Mouse (Mus musculus) cerebellum, adult 2 months (tissue): ENCODE measurements around the gene Gtpbp10. TPM values are rescaled to one million over a fixed set of nuclear protein-coding genes. Genes with fewer than 3 reads are reported as not detected.

Experiments
- DNase-seq, 2 experiments: peaks; one replicate each; pipeline ENCODE4 v3.0.0; 2021
- H3K27ac ChIP-seq: fragments of 200-500 bp; 2 replicates; pipeline ENCODE4 v1.5.1; 2012; ENCODE audit warnings: low read length, control low read depth, inconsistent platforms; ENCODE audit not compliant: insufficient read depth
- H3K27me3 ChIP-seq: fragments of 200-500 bp; 2 replicates; pipeline ENCODE4 v1.6.1; 2012; ENCODE audit warnings: inconsistent platforms, mild to moderate bottlenecking, low read length, moderate library complexity; ENCODE audit not compliant: control insufficient read depth, insufficient read depth
- H3K4me1 ChIP-seq: fragments of 200-500 bp; 2 replicates; pipeline ENCODE4 v1.6.1; 2011; ENCODE audit warnings: low read length; ENCODE audit not compliant: control insufficient read depth, insufficient read depth
- H3K4me3 ChIP-seq: fragments of 200-500 bp; replicated peaks from 2 replicates; pipeline ENCODE3; 2011; ENCODE audit warnings: mild to moderate bottlenecking, low read depth, low read length, control low read depth; ENCODE audit not compliant: insufficient read depth
- CTCF ChIP-seq: fragments of 200-500 bp; IDR thresholded peaks from 2 replicates; pipeline ENCODE4 v1.5.1; 2011; ENCODE audit warnings: low read depth, mild to moderate bottlenecking, control low read depth, low read length, moderate library complexity, borderline replicate concordance; ENCODE audit not compliant: insufficient read depth
- POLR2A ChIP-seq: fragments of 200-500 bp; IDR thresholded peaks from 2 replicates; pipeline ENCODE4 v1.6.1; 2011; ENCODE audit warnings: low read length, control low read depth, borderline replicate concordance; ENCODE audit not compliant: insufficient read depth
- WGBS: fragments of 180-500 bp; shearing (Covaris S2); methylation state at CpG from one replicate; pipeline ENCODE4 v1.1.7; 2018; 5-methylcytosine and 5-hydroxymethylcytosine counted together
- polyA plus RNA-seq: library from polyadenylated mRNA; depleted of rRNA; stranded (reverse); fragments of >200 nt; gene quantifications from 2 replicates; pipeline ENCODE4 v1.2.3, GENCODE M21; 2012

Gtpbp10 gene
- polyA plus RNA-seq, 1 experiment: 9.2 TPM

GRCm38 (mm10) chr5:5508231-5508630, 51.1 kb downstream of the Gtpbp10 start:
- 23% methylated on average over 10 of the region's 10 CpGs for WGBS
- H3K27ac ChIP-seq: peak overlapping the region; percentile 9; the same call in 1 of the 2 replicates
- H3K4me3 ChIP-seq: peak overlapping the region; percentile 44
- no peak for DNase-seq
- H3K27me3 ChIP-seq: no peaks in the 10 kb centered on the region
- peaks cover 17% of the 10 kb centered on the region for H3K4me1 ChIP-seq
- TF ChIP-seq POLR2A: no peak

- Histone ChIP-seq H3K4me3 (peak overlapping the region; percentile 44), H3K27ac (peak overlapping the region; percentile 9; the same call in 1 of the 2 replicates), H3K4me1 (peaks cover 17% of the 10 kb centered on the region), H3K27me3 (no peaks in the 10 kb centered on the region)
- peak; percentile 86 to 88 for DNase-seq
- WGBS: 12% methylated on average over 20 of the region's 20 CpGs
- TF ChIP-seq POLR2A: no peak
- peak; percentile 81 for TF ChIP-seq CTCF
Observed at GRCm38 (mm10) chr5:5507701-5508225, 51.6 kb downstream of the Gtpbp10 start.

GRCm38 (mm10) chr5:5504456-5504855, 54.9 kb downstream of the Gtpbp10 start:
- H3K4me1 ChIP-seq: peaks cover 12% of the 10 kb centered on the region
- TF ChIP-seq CTCF (no peak), POLR2A (no peak)
- no peak overlapping the region for H3K4me3 ChIP-seq
- DNase-seq: no peak
- no peaks in the 10 kb centered on the region for H3K27me3 ChIP-seq
- WGBS: 67% methylated on average over 13 of the region's 13 CpGs
- H3K27ac ChIP-seq: no peak overlapping the region

- no peaks in the 10 kb centered on the region for H3K27me3 ChIP-seq
- no peak for TF ChIP-seq CTCF
- no peak for TF ChIP-seq POLR2A
- no peak overlapping the region for H3K4me3 ChIP-seq
- DNase-seq: peak in 1 of 2 experiments; percentile 31
- H3K4me1 ChIP-seq: peaks cover 8% of the 10 kb centered on the region
- WGBS: 23% methylated on average over 4 of the region's 4 CpGs
- no peak overlapping the region for H3K27ac ChIP-seq
Observed at GRCm38 (mm10) chr5:5503381-5503780, 56.0 kb downstream of the Gtpbp10 start.

- Histone ChIP-seq H3K4me1 (no peaks in the 10 kb centered on the region), H3K27ac (no peak overlapping the region), H3K4me3 (no peak overlapping the region), H3K27me3 (no peaks in the 10 kb centered on the region)
- TF ChIP-seq POLR2A: no peak
- TF ChIP-seq CTCF: no peak
- DNase-seq: no peak
- 24% methylated on average over 2 of the region's 2 CpGs for WGBS
Observed at GRCm38 (mm10) chr5:5501583-5501982, 57.8 kb downstream of the Gtpbp10 start.

GRCm38 (mm10) chr5:5496393-5496792, 62.9 kb downstream of the Gtpbp10 start:
- Histone ChIP-seq H3K27ac (no peak overlapping the region), H3K4me1 (no peaks in the 10 kb centered on the region), H3K4me3 (no peak overlapping the region), H3K27me3 (no peaks in the 10 kb centered on the region)
- no peak for DNase-seq
- TF ChIP-seq POLR2A (no peak), CTCF (no peak)
- 62% methylated on average over 3 of the region's 3 CpGs for WGBS

GRCm38 (mm10) chr5:5495042-5495441, 64.3 kb downstream of the Gtpbp10 start:
- Histone ChIP-seq H3K4me3 (no peak overlapping the region), H3K4me1 (no peaks in the 10 kb centered on the region), H3K27me3 (no peaks in the 10 kb centered on the region), H3K27ac (no peak overlapping the region)
- TF ChIP-seq CTCF: no peak
- TF ChIP-seq POLR2A: no peak
- DNase-seq: no peak
- WGBS: 87% methylated on average over 4 of the region's 4 CpGs

GRCm38 (mm10) chr5:5494269-5495005, 64.9 kb downstream of the Gtpbp10 start:
- 42% methylated on average over 16 of the region's 16 CpGs for WGBS
- no peak overlapping the region for H3K4me3 ChIP-seq
- TF ChIP-seq POLR2A (no peak), CTCF (peak; percentile 84)
- peak in 1 of 2 experiments; percentile 62 for DNase-seq
- H3K27me3 ChIP-seq: no peaks in the 10 kb centered on the region
- H3K4me1 ChIP-seq: no peaks in the 10 kb centered on the region
- no peak overlapping the region for H3K27ac ChIP-seq
